Mouse (Mus musculus) embryonic fibroblast, embryonic 13.5 days (primary cell): Measurements from ENCODE around the gene Anapc15. TPM values are rescaled to one million over a fixed set of nuclear protein-coding genes. Genes with fewer than 3 reads are reported as not detected.
"Not testable (repeated sequence)": the region's sequence is repeated elsewhere in the genome, so short reads cannot be mapped to it uniquely, and the experiment has no call there.

Experiments used
- H3K27ac ChIP-seq: 2 replicates; pipeline ENCODE4 v1.5.1; 2012; ENCODE audit warnings: low read length, control low read depth, inconsistent platforms; ENCODE audit not compliant: insufficient read depth
- H3K4me1 ChIP-seq: 2 replicates; pipeline ENCODE4 v1.6.1; 2011; ENCODE audit warnings: low read length; ENCODE audit not compliant: control insufficient read depth, insufficient read depth
- H3K4me3 ChIP-seq: 2 replicates; pipeline ENCODE4 v1.5.1; 2011; ENCODE audit warnings: mild to moderate bottlenecking, control low read depth, low read length; ENCODE audit not compliant: insufficient read depth
- CTCF ChIP-seq: IDR thresholded peaks from 2 replicates; pipeline ENCODE4 v1.5.1; 2011; ENCODE audit warnings: mild to moderate bottlenecking, control low read depth, low read length, moderate library complexity, borderline replicate concordance; ENCODE audit not compliant: insufficient read depth
- POLR2A ChIP-seq: IDR thresholded peaks from 2 replicates; pipeline ENCODE4 v1.6.1; 2011; ENCODE audit warnings: low read depth, mild to moderate bottlenecking, control low read depth, low read length, moderate library complexity
- polyA plus RNA-seq: library from polyadenylated mRNA; stranded (reverse); fragments of >200 nt; gene quantifications from 2 replicates; pipeline ENCODE4 v1.2.4, GENCODE M21; 2011; ENCODE audit warnings: low read depth; ENCODE audit not compliant: missing spikeins, insufficient read length

Anapc15 gene
- polyA plus RNA-seq, 1 experiment: 47.1 TPM

- Histone ChIP-seq H3K4me3 (no peak overlapping the region), H3K4me1 (peaks cover 2% of the 10 kb centered on the region; the same call in 1 of the 2 replicates), H3K27ac (no peak overlapping the region)
- no peak for TF ChIP-seq POLR2A
- TF ChIP-seq CTCF: no peak
Observed at GRCm38 (mm10) chr7:101935957-101936356, 72.4 kb downstream of the Anapc15 start.

GRCm38 (mm10) chr7:101936996-101937395 lies 73.5 kb downstream of the Anapc15 start:
- Histone ChIP-seq H3K27ac (no peak overlapping the region), H3K4me3 (no peak overlapping the region), H3K4me1 (peaks cover 2% of the 10 kb centered on the region; the same call in 1 of the 2 replicates)
- TF ChIP-seq POLR2A (no peak), CTCF (no peak)

DNA sequence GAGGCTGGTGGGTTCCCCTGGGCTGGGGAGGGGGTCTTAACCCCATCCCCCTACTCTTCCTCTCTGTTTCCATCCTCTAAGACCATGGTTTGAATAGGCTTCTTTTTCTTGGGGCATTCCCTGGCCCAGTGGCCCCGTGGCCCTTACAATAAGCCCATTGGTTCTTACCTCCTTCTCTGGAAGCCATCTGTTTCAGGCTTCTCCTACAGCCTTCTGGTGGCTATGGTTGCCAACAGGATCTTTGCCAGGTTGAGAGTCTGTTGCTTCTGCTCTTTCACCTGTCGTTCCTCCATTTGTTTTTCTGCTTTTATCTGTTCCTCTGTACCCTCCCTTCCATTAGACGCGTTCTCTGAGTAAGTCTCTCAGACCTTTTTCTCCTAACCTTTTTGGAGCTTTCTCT lies 74.1 kb downstream of the Anapc15 start:
- Histone ChIP-seq H3K27ac (no peak overlapping the region), H3K4me3 (no peak overlapping the region), H3K4me1 (peaks cover 2% of the 10 kb centered on the region; the same call in 1 of the 2 replicates)
- TF ChIP-seq CTCF (no peak), POLR2A (no peak)

GRCm38 (mm10) chr7:101938348-101938747 lies 74.8 kb downstream of the Anapc15 start:
- no peak overlapping the region for H3K27ac ChIP-seq
- TF ChIP-seq POLR2A (no peak), CTCF (no peak)
- no peak overlapping the region for H3K4me3 ChIP-seq
- H3K4me1 ChIP-seq: peaks cover 2% of the 10 kb centered on the region; the same call in 1 of the 2 replicates

DNA sequence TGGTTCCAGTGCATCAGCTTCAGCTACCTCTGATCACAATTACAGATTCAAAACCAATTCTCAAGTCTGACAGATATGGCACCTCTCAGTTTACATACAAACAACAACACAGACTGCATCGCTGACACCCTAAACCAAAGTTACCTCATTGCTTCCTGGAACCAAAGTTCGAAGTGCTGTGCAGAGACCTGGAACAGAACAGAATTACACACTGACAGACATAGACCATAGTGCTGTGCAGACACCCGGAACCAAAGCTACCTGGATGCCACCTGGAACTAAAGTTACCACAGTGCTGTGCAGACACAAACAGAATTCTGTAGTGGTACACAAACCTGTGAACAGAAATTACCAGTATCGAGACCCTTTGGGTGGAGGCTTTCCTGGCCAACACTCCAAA lies 76.2 kb downstream of the Anapc15 start:
- peaks cover 2% of the 10 kb centered on the region; the same call in 1 of the 2 replicates for H3K4me1 ChIP-seq
- H3K27ac ChIP-seq: no peak overlapping the region
- TF ChIP-seq POLR2A (no peak), CTCF (no peak)
- H3K4me3 ChIP-seq: no peak overlapping the region

- H3K4me3 ChIP-seq, H3K27ac ChIP-seq, H3K4me1 ChIP-seq: not testable (repeated sequence)
Observed at GRCm38 (mm10) chr7:101949008-101949407, 85.5 kb downstream of the Anapc15 start.

Other genes starting within 250 kb of the Anapc15 start
- 21.7 and 25.7 TPM in 2 replicates for gene Clpb, start 200.1 kb upstream of the Anapc15 start, polyA plus RNA-seq
- not detected in 2 replicates for gene Phox2a, start 45.4 kb upstream of the Anapc15 start, polyA plus RNA-seq
- 61.7 and 73.8 TPM in 2 replicates for gene Inppl1, start 25.5 kb upstream of the Anapc15 start, polyA plus RNA-seq
- gene Folr2, start 6.5 kb upstream of the Anapc15 start, polyA plus RNA-seq: 0.74 TPM in 1 of 2 replicates, not detected in the other
- 0.56 and 1.5 TPM in 2 replicates for gene Folr1, start 7.1 kb downstream of the Anapc15 start, polyA plus RNA-seq
- gene Lamtor1, start 42.2 kb downstream of the Anapc15 start, polyA plus RNA-seq: 132 and 151 TPM in 2 replicates
- not detected in 2 replicates for gene Tomt, start 42.6 kb downstream of the Anapc15 start, polyA plus RNA-seq
- 5.8 and 6.0 TPM in 2 replicates for gene Lrrc51, start 70.2 kb downstream of the Anapc15 start, polyA plus RNA-seq
- gene Numa1, start 70.4 kb downstream of the Anapc15 start, polyA plus RNA-seq: 110 and 128 TPM in 2 replicates
- gene Il18bp, start 155.0 kb downstream of the Anapc15 start, polyA plus RNA-seq: 4.1 and 6.3 TPM in 2 replicates
- 44.9 and 48.4 TPM in 2 replicates for gene Rnf121, start 201.8 kb downstream of the Anapc15 start, polyA plus RNA-seq
- 10.7 and 18.4 TPM in 2 replicates for gene Xndc1, start 201.8 kb downstream of the Anapc15 start, polyA plus RNA-seq
- gene Xntrpc, start 202.0 kb downstream of the Anapc15 start, polyA plus RNA-seq: 0.37 and 0.93 TPM in 2 replicates
- gene Trpc2, start 219.4 kb downstream of the Anapc15 start, polyA plus RNA-seq: not detected in 2 replicates
- gene Art1, start 238.0 kb downstream of the Anapc15 start, polyA plus RNA-seq: not detected in 2 replicates
- gene Art5, start 245.8 kb downstream of the Anapc15 start, polyA plus RNA-seq: 0.72 TPM in 1 of 2 replicates, not detected in the other